In genomic region chr19:47304170-47304745, GRCm38 (mm10) we compare ENCODE assay signal across 18 mouse cellular contexts.
DNase-seq lines count a peak whose midpoint lies in the region; ATAC-seq and TF ChIP-seq lines count a peak whose summit lies in the region.
"Had no signal": no experiment of that assay in that cellular context is flagged by ENCODE, and none has a peak within 500 bp of the region (broad histone marks: within the 10 kb centered on the region; RNA-seq: fewer than 3 reads in every experiment).

No protein-coding gene starts in this region.

- no peak overlapping the region for H3K9ac ChIP-seq in hindbrain, postnatal 0 days (replicated peaks; ENCODE audit: low read length)
- H3K9ac ChIP-seq in embryonic facial prominence, embryonic 15.5 days = no peak overlapping the region
- H3K9ac ChIP-seq: liver, embryonic 12.5 days; lung, embryonic 15.5 days had no signal

- no peak for ATAC-seq in hindbrain, postnatal 0 days
- no peak for ATAC-seq in embryonic facial prominence, embryonic 15.5 days (ENCODE audit: insufficient number of reproducible peaks, low FRiP score, low TSS enrichment, low read depth)
- ATAC-seq: CD4-positive, CD25-positive, alpha-beta regulatory T cell, adult 4 months; forebrain, embryonic 16.5 days; liver, embryonic 12.5 days had no signal

- H3K4me1 ChIP-seq in hindbrain, embryonic 10.5 days (replicated peaks) = peaks cover 52% of the 10 kb centered on the region
- H3K4me1 ChIP-seq in hindbrain, postnatal 0 days (ENCODE audit: insufficient read depth, low read length) = peaks cover 20% of the 10 kb centered on the region
- peaks cover 32% of the 10 kb centered on the region for H3K4me1 ChIP-seq in cerebellum, adult 2 months (ENCODE audit: control insufficient read depth, insufficient read depth, low read length)
- peaks cover 64% of the 10 kb centered on the region for H3K4me1 ChIP-seq in embryonic facial prominence, embryonic 15.5 days
- H3K4me1 ChIP-seq: megakaryocyte, embryonic 14.5 days had no signal

- no peaks in the 10 kb centered on the region for H3K9me3 ChIP-seq in hindbrain, embryonic 10.5 days
- H3K9me3 ChIP-seq in hindbrain, postnatal 0 days (ENCODE audit: low read length) = no peaks in the 10 kb centered on the region
- no peaks in the 10 kb centered on the region for H3K9me3 ChIP-seq in embryonic facial prominence, embryonic 15.5 days (replicated peaks)
- H3K9me3 ChIP-seq: G1E; liver, embryonic 12.5 days; lung, embryonic 15.5 days; megakaryocyte, embryonic 14.5 days had no signal

- no peak for DNase-seq in hindbrain, embryonic 10.5 days (ENCODE audit: low spot score)
- DNase-seq in hindbrain, postnatal 0 days (ENCODE audit: low spot score) = no peak
- peak; percentile 76 for DNase-seq in cerebellum, adult 11 months
- DNase-seq in cerebellum, adult 2 months = peak; percentile 82 to 86
- no peak for DNase-seq in right cerebral cortex, postnatal 25 days
- DNase-seq in ovary, postnatal 36 days (ENCODE audit: low spot score) = no peak
- DNase-seq in right cerebral cortex, postnatal 4 days = no peak
- DNase-seq: heart, adult 18-20 months; kidney, adult 8-10 months; kidney, postnatal 36 days; thymus, adult 18-20 months had no signal

- 91% methylated on average over 5 of the region's 5 CpGs for WGBS in hindbrain, embryonic 10.5 days
- WGBS in hindbrain, postnatal 0 days = 59% methylated on average over 5 of the region's 5 CpGs
- WGBS in cerebellum, adult 2 months = 11% methylated on average over 5 of the region's 5 CpGs
- WGBS in embryonic facial prominence, embryonic 15.5 days = 88% methylated on average over 5 of the region's 5 CpGs

- peak overlapping the region; percentile 92; the same call in 1 of the 2 replicates for H3K27ac ChIP-seq in hindbrain, embryonic 10.5 days
- no peak overlapping the region for H3K27ac ChIP-seq in hindbrain, postnatal 0 days
- H3K27ac ChIP-seq in cerebellum, adult 2 months (ENCODE audit: insufficient read depth, low read length) = no peak overlapping the region
- 0 out of 2 replicates have a peak overlapping the region, but pooled peaks have one; percentile 13 for H3K27ac ChIP-seq in embryonic facial prominence, embryonic 15.5 days (replicated peaks)
- H3K27ac ChIP-seq: liver, embryonic 12.5 days; lung, embryonic 15.5 days had no signal

- H3K4me3 ChIP-seq in hindbrain, embryonic 10.5 days = no peak overlapping the region
- no peak overlapping the region for H3K4me3 ChIP-seq in hindbrain, postnatal 0 days (ENCODE audit: low read length)
- no peak overlapping the region for H3K4me3 ChIP-seq in cerebellum, adult 2 months (replicated peaks; ENCODE audit: insufficient read depth, low read depth, low read length)
- no peak overlapping the region for H3K4me3 ChIP-seq in embryonic facial prominence, embryonic 15.5 days (replicated peaks)
- H3K4me3 ChIP-seq: liver, embryonic 12.5 days; lung, embryonic 15.5 days; megakaryocyte, embryonic 14.5 days had no signal

- no peak for TF ChIP-seq CTCF in hindbrain, postnatal 0 days (IDR thresholded peaks at IDR 0.05; ENCODE audit: low read depth)
- TF ChIP-seq CTCF in cerebellum, adult 2 months (IDR thresholded peaks at IDR 0.05; ENCODE audit: borderline replicate concordance, insufficient read depth, low read depth, low read length) = no peak

- peaks cover 27% of the 10 kb centered on the region for H3K36me3 ChIP-seq in hindbrain, embryonic 10.5 days
- no peaks in the 10 kb centered on the region for H3K36me3 ChIP-seq in hindbrain, postnatal 0 days (ENCODE audit: insufficient read depth, low read length)
- H3K36me3 ChIP-seq in embryonic facial prominence, embryonic 15.5 days = peaks cover 51% of the 10 kb centered on the region
- H3K36me3 ChIP-seq: G1E; liver, embryonic 12.5 days had no signal

- H3K27me3 ChIP-seq in hindbrain, embryonic 10.5 days (ENCODE audit: insufficient read depth, poor library complexity, severe bottlenecking) = no peaks in the 10 kb centered on the region
- no peaks in the 10 kb centered on the region for H3K27me3 ChIP-seq in hindbrain, postnatal 0 days (ENCODE audit: insufficient read depth, low read length)
- H3K27me3 ChIP-seq in cerebellum, adult 2 months (ENCODE audit: control insufficient read depth, insufficient read depth, low read length) = no peaks in the 10 kb centered on the region
- no peaks in the 10 kb centered on the region for H3K27me3 ChIP-seq in embryonic facial prominence, embryonic 15.5 days
- H3K27me3 ChIP-seq: liver, embryonic 12.5 days; lung, embryonic 15.5 days had no signal

- no peak for TF ChIP-seq POLR2A in cerebellum, adult 2 months (IDR thresholded peaks at IDR 0.05; ENCODE audit: borderline replicate concordance, insufficient read depth, low read length)

- H3K4me2 ChIP-seq in hindbrain, postnatal 0 days (ENCODE audit: low read depth, low read length) = no peak overlapping the region
- H3K4me2 ChIP-seq in embryonic facial prominence, embryonic 15.5 days (replicated peaks) = no peak overlapping the region
- H3K4me2 ChIP-seq: liver, embryonic 12.5 days; lung, embryonic 15.5 days had no signal

Comparison
In these comparisons a context has a peak if more than half of its experiments do, and no peak if none do; other contexts are left out.
1. H3K27ac ChIP-seq: peak in hindbrain, embryonic 10.5 days (single experiment) and embryonic facial prominence, embryonic 15.5 days (single experiment); none in hindbrain, postnatal 0 days (single experiment) and cerebellum, adult 2 months (single experiment).
2. DNase-seq: peak in cerebellum, adult 11 months (single experiment) and cerebellum, adult 2 months (2 of 2); none in hindbrain, embryonic 10.5 days (single experiment), hindbrain, postnatal 0 days (single experiment), right cerebral cortex, postnatal 25 days (single experiment), ovary, postnatal 36 days (single experiment) and right cerebral cortex, postnatal 4 days (single experiment).